Mouse (Mus musculus) CD4-positive, CD25-positive, alpha-beta regulatory T cell, adult 9 weeks (primary cell): ENCODE results near the gene Slc25a17. TPM values are rescaled to one million over a fixed set of nuclear protein-coding genes. Genes with fewer than 3 reads are reported as not detected.

ENCODE experiments used
- polyA plus RNA-seq: library from polyadenylated mRNA; unstranded; fragments of 100-300 nt; shearing (Covaris generic); gene quantifications from one replicate; pipeline ENCODE4 v1.2.1, GENCODE M21; 2017

The Slc25a17 gene
- polyA plus RNA-seq = 69.2 TPM

GRCm38 (mm10) chr15:81360345-81361021 lies at the start of gene Slc25a17:
Slc25a17 (minus strand) TSS chr15:81360812.

GRCm38 (mm10) chr15:81408199-81408598 lies 47.6 kb upstream of the Slc25a17 start, which contains the start of gene Dnajb7:
Dnajb7 (minus strand) TSS chr15:81408299.

GRCm38 (mm10) chr15:81399638-81400315 lies 39.2 kb upstream of the Slc25a17 start, which contains the start of the genes St13 and Xpnpep3:
St13 (minus strand) TSS chr15:81400077.
Xpnpep3 (plus strand) TSS chr15:81400138.

Other genes with a start within 250 kb of the Slc25a17 start
- 123 TPM for gene Mrtfa, start 170.1 kb downstream of the Slc25a17 start, polyA plus RNA-seq
- not detected for gene Mchr1, start 125.3 kb downstream of the Slc25a17 start, polyA plus RNA-seq
- 117 TPM for gene St13, start 39.3 kb upstream of the Slc25a17 start, polyA plus RNA-seq
- gene Xpnpep3, start 39.3 kb upstream of the Slc25a17 start, polyA plus RNA-seq = 15.8 TPM
- 1.3 TPM for gene Dnajb7, start 47.5 kb upstream of the Slc25a17 start, polyA plus RNA-seq
- 382 TPM for gene Rbx1, start 105.5 kb upstream of the Slc25a17 start, polyA plus RNA-seq
- gene Ep300, start 224.5 kb upstream of the Slc25a17 start, polyA plus RNA-seq = 32.3 TPM